Mouse (Mus musculus): Measurements from ENCODE around the gene Fah. TPM values are rescaled to one million over a fixed set of nuclear protein-coding genes. Genes with fewer than 3 reads are reported as not detected.

Gene Fah
- polyA plus RNA-seq, 1 experiment from 2014 or later: 7.2 TPM

- Histone ChIP-seq H3K4me1 (replicated peaks) (peaks cover 6% of the 10 kb centered on the region; the same call in 1 of the 2 replicates), H3K4me2 (no peak overlapping the region), H3K4me3 (no peak overlapping the region), H3K27me3 (no peaks in the 10 kb centered on the region), H3K27ac (replicated peaks) (no peak overlapping the region), H3K9me3 (no peaks in the 10 kb centered on the region), H3K36me3 (no peaks in the 10 kb centered on the region), H3K9ac (no peak overlapping the region)
- WGBS: 58% methylated on average over 3 of the region's 3 CpGs
- ATAC-seq (ENCODE audit: low read depth): peak; percentile 61
Observed at GRCm38 (mm10) chr7:84555294-84555693, 51.2 kb downstream of the Fah start.

- no peak for ATAC-seq (ENCODE audit: low read depth)
- H3K27me3 ChIP-seq: no peaks in the 10 kb centered on the region
- no peak overlapping the region for H3K27ac ChIP-seq (replicated peaks)
- H3K4me1 ChIP-seq (replicated peaks): peaks cover 11% of the 10 kb centered on the region; the same call in 1 of the 2 replicates
- no peak overlapping the region for H3K9ac ChIP-seq
- H3K4me3 ChIP-seq: no peak overlapping the region
- no peak overlapping the region for H3K4me2 ChIP-seq
- no peaks in the 10 kb centered on the region for H3K9me3 ChIP-seq
- 86% methylated on average over 2 of the region's 2 CpGs for WGBS
- H3K36me3 ChIP-seq: no peaks in the 10 kb centered on the region
Observed at GRCm38 (mm10) chr7:84551472-84551871, 55.0 kb downstream of the Fah start.

- peak; percentile 69; the same call in 1 of the 2 replicates for ATAC-seq (ENCODE audit: low read depth)
- Histone ChIP-seq H3K27ac (replicated peaks) (no peak overlapping the region), H3K27me3 (no peaks in the 10 kb centered on the region), H3K9me3 (no peaks in the 10 kb centered on the region), H3K36me3 (no peaks in the 10 kb centered on the region), H3K4me2 (no peak overlapping the region), H3K9ac (no peak overlapping the region), H3K4me1 (replicated peaks) (0 out of 2 replicates have a peak, but pooled peaks cover 5% of the 10 kb centered on the region), H3K4me3 (no peak overlapping the region)
- WGBS: 44% methylated on average over 4 of the region's 4 CpGs
Observed at GRCm38 (mm10) chr7:84546667-84547066, 59.9 kb downstream of the Fah start.

- Histone ChIP-seq H3K4me2 (no peak overlapping the region), H3K4me1 (replicated peaks) (0 out of 2 replicates have a peak, but pooled peaks cover 5% of the 10 kb centered on the region), H3K27me3 (no peaks in the 10 kb centered on the region), H3K9me3 (no peaks in the 10 kb centered on the region), H3K9ac (no peak overlapping the region), H3K4me3 (no peak overlapping the region), H3K36me3 (no peaks in the 10 kb centered on the region), H3K27ac (replicated peaks) (no peak overlapping the region)
- ATAC-seq (ENCODE audit: low read depth): no peak
- 90% methylated on average over 4 of the region's 4 CpGs for WGBS
Observed at GRCm38 (mm10) chr7:84544946-84545345, 61.6 kb downstream of the Fah start.

Other genes starting within 250 kb of the Fah start
- gene Arnt2, start 196.5 kb downstream of the Fah start, polyA plus RNA-seq (2015; fragmentation: Nextera tagmentation; extraction: Ambion mirVana): 47.8 and 48.8 TPM in 2 replicates
- gene Gm2115, start 77.8 kb downstream of the Fah start, polyA plus RNA-seq (2015; fragmentation: Nextera tagmentation; extraction: Ambion mirVana): 0.76 and 0.98 TPM in 2 replicates
- gene Zfand6, start 83.2 kb upstream of the Fah start, polyA plus RNA-seq (2015; fragmentation: Nextera tagmentation; extraction: Ambion mirVana): 227 and 231 TPM in 2 replicates
- not detected in 2 replicates for gene Olfr291, start 246.8 kb upstream of the Fah start, polyA plus RNA-seq (2015; fragmentation: Nextera tagmentation; extraction: Ambion mirVana)